Mouse (Mus musculus): ENCODE results near the gene Usb1.
"Not testable (repeated sequence)": the region's sequence is repeated elsewhere in the genome, so short reads cannot be mapped to it uniquely, and the experiment has no call there.

Usb1 gene

GRCm38 (mm10) chr8:95375374-95375930 lies 43.4 kb downstream of the Usb1 start:
- DNase-seq (ENCODE audit: low spot score in 2 of 2), result no peak

DNA sequence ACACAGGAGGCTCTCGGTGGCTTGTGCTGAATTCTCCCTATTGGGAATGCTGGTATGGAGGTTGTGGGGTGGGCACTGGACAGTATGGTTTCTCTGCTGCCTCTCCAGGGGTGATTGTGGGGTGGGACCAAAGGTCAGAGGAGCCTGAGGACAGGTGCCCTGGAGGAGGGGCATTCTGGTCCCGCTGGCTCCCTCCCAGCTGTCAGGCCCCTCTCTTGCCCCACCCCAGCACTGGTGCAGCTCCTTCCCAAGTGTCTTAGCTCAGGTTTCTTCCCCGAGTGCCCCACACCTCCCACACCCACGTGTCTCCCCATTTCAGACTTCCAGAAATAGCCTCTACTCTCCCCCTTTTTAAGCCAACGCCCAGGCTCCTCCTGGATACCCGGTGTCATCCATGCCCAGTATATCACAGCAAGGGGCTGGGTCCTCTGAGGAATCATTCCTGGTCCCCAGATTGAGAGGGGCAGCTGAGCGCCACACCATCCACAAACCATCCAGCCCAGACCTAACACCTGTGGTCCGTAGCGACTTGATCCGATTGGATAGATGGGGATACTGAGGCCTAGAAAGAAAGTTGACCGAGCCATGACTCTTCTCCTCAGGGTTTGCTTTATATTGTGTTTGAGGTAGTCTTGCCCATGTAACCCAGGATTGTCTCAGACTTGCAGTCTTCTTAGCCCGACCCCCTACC lies 44.4 kb downstream of the Usb1 start:
- DNase-seq (ENCODE audit: low spot score in 2 of 2), result no peak

- DNase-seq (ENCODE audit: low spot score in 2 of 2), result no peak
Observed at GRCm38 (mm10) chr8:95377101-95377500, 45.0 kb downstream of the Usb1 start.

DNA sequence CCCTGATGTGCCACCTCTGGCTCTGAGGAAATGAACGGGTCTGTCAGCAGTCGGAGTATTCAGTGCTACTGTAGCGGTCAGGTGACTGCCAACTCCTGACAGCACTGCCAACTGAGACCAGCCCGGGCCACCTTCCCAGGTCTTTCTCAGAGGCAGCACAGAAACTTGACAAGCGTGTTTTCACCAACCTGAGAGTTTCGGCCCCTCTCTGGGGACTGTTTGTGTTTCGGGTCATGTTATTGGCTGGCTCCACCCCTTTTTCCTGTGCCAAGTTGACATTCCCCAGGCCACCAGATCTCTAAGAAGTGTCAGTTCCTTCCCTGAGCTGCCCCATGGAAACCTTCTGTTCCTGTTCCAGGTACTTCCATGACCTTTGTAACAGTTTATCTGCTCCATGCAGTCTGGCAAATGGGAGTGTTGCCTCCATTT lies 45.8 kb downstream of the Usb1 start:
- no peak for DNase-seq (ENCODE audit: low spot score in 2 of 2)

DNA sequence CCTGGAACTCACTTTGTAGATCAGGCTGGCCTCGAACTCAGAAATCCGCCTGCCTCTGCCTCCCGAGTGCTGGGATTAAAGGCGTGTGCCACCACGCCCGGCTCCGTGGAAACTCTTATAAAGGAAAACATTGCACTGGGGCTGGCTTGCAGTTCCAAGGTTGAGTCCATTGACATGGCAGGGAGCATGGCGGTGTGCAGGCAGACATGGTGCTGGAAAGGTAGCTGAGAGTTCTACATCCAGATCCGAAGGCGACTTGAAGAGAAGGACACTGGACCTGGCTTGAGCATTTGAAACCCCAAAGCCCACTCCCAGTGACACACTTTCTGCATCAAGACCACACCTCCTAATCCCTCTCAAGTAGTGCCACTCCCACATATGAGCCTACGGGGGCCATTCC lies 46.8 kb downstream of the Usb1 start:
- DNase-seq (ENCODE audit: low spot score in 2 of 2), result not testable (repeated sequence)

DNA sequence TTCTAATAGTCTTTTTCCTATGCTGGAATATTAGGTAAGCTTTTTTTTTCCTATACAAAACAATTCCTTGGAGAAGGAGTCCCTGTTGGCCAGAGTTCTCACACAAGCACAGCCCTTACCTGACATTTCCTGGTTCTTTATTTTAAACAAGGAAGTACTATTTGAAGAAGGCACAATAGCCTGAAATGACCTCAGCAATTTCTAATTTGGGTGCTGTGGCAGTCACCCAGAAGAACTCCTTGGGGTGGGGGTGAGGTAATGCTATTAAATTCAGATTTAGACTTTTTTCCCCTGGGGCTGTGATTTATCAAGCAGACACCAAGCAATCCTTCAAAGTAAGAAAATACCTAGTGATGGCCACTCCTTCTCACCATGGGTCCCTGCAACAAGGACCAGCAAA lies 48.9 kb downstream of the Usb1 start:
- DNase-seq (ENCODE audit: low spot score in 2 of 2), result no peak

GRCm38 (mm10) chr8:95381595-95381994 lies 49.5 kb downstream of the Usb1 start:
- no peak for DNase-seq (ENCODE audit: low spot score in 2 of 2)

GRCm38 (mm10) chr8:95384501-95384900 lies 52.4 kb downstream of the Usb1 start:
- DNase-seq (ENCODE audit: low spot score in 2 of 2), result no peak

DNA sequence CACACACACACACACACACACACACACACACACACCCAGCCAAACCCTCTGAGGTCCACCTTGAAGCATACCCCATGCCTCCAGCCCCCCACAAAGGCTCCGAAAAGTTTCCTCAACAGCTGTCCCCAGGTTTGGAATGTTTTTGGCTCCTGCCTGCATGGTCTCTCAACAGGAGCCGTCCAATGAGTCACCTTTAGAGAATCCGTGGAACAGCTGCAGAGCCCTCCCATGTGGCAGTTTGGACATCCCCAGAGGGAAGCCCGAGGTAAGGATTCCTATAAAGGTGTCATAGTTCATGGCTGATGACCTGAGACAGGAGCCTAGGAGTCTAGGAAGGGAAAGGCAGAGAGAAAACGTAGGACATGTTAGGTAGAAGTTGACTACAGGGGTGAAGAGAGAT lies 54.0 kb downstream of the Usb1 start:
- no peak for DNase-seq (ENCODE audit: low spot score in 2 of 2)

GRCm38 (mm10) chr8:95387221-95387620 lies 55.1 kb downstream of the Usb1 start:
- no peak for DNase-seq (ENCODE audit: low spot score in 2 of 2)

GRCm38 (mm10) chr8:95387936-95388335 lies 55.9 kb downstream of the Usb1 start:
- DNase-seq (ENCODE audit: low spot score in 2 of 2), result no peak

DNA sequence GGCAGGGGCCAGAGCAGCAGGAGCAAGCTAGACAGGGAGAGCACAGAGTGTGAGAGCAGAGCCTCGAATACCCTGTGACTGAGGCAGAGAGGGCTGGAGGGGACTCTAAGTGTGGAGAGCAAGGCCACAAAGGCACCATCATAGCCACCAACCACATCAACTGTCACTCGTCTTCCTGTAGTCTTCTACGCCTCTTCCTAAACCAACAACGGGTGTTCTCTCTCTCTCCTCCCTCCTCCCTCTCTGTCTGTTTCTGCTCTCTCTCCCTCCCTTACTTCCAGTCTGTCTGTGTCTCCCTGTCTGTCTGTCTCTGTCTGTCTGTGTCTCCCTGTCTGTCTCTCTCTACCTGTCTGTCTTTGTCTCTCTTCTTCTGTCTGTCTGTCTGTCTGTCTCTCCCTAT lies 58.2 kb downstream of the Usb1 start:
- DNase-seq (ENCODE audit: low spot score in 2 of 2), result no peak

DNA sequence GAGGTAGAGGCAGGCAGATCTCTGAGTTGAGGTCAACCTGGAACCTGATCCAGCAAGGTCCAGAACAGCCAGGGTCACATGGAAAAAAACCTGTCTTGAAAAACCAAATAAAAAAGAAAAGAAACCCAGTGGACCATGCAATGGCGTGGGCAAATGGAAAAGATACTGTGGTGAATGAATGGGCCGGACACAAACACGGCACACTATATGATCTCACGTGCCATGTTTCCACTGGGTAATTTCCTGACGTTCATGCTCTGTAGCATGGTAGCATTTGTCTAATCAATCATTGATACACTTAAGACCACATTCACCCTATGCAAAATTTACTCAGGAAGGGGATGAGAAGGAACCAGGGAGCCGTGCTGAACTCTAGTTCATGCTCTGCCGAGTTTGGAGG lies 59.0 kb downstream of the Usb1 start:
- no peak for DNase-seq (ENCODE audit: low spot score in 2 of 2)

DNA sequence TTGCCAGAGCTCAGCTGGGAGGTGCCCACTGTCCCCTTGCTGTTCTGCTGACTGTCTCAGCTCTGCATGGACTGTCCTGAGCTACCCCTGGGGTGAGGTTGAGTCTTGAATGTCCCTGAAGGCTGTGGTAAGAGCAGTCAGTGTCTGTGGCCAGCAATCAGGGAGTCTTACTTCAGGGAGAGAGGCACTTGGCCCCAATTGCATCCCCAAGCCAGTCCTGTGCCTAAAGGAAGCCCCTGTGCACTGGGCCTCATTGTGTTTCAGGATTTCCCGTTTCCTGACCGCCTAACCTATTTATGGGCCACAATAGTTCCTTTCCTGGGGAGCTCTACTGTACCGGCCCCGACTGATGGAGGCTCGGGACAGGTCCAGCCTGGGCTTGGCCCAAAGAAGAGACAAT lies 60.5 kb downstream of the Usb1 start:
- no peak for DNase-seq (ENCODE audit: low spot score in 2 of 2)

- no peak for DNase-seq (ENCODE audit: low spot score in 2 of 2)
Observed at GRCm38 (mm10) chr8:95395186-95395918, 63.3 kb downstream of the Usb1 start.

- DNase-seq (ENCODE audit: low spot score in 2 of 2), result no peak
Observed at GRCm38 (mm10) chr8:95396752-95397151, 64.7 kb downstream of the Usb1 start.

Data from left cerebral cortex, adult 9 months (tissue).